8 mouse cellular contexts compared by ENCODE assay signal in the genomic region with DNA sequence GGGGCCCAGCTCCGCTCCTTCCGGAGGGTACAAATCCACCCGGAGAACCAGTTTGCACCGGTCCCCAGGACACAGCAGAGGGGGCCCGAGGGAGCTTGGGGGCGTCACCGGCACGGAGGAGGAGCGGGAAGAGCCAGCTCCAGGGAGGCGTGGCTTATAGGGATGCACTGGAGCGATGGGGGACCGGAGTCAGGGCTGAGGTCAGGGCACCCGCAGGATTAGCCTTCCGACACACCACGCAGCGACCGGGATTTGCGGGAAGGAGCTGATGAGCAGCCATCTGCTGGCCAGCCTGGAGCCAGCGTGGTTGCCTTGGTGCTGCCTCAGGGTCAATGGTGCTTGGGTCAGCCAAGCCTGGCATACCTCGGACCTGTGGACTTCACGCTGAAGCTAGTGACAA. TPM values are rescaled to one million over a fixed set of nuclear protein-coding genes. Genes with fewer than 3 reads are reported as not detected.
DNase-seq lines count a peak whose midpoint lies in the region; ATAC-seq and TF ChIP-seq lines count a peak whose summit lies in the region.

No protein-coding gene starts in this region.

- no peak for TF ChIP-seq POLR2A in embryonic fibroblast, embryonic 13.5 days (IDR thresholded peaks at IDR 0.05; ENCODE audit: low read depth, low read length)

- ATAC-seq in intestine, postnatal 0 days, result peak; percentile 66
- ATAC-seq in megakaryocyte-erythroid progenitor cell, adult 5-6 weeks (replicated peaks; ENCODE audit: low FRiP score, low TSS enrichment, poor library complexity, severe bottlenecking), result peak; percentile 51

- peak; percentile 86 for DNase-seq in heart, embryonic 10.5 days (ENCODE audit: low spot score)
- no peak for DNase-seq in heart, postnatal 14 days
- DNase-seq in adrenal gland, postnatal 25 days, result peak; percentile 43
- no peak for DNase-seq in spleen, adult 12 weeks (ENCODE audit: low spot score)
- DNase-seq in c-Kit-positive CD71-positive TER-119-positive erythroid progenitor cells, embryonic 14.5 days (ENCODE audit: low spot score), result no peak

- peaks cover 4% of the 10 kb centered on the region; the same call in 1 of the 2 replicates for H3K27me3 ChIP-seq in heart, embryonic 10.5 days (ENCODE audit: insufficient read depth, poor library complexity, severe bottlenecking)
- no peaks in the 10 kb centered on the region for H3K27me3 ChIP-seq in intestine, postnatal 0 days (replicated peaks; ENCODE audit: control insufficient read depth, insufficient read depth, low read length)

- H3K9ac ChIP-seq in intestine, postnatal 0 days (ENCODE audit: low read depth, low read length), result peak overlapping the region; percentile 40

- peak overlapping the region; percentile 54 for H3K4me3 ChIP-seq in heart, embryonic 10.5 days
- 0 out of 2 replicates have a peak overlapping the region, but pooled peaks have one; percentile 4 for H3K4me3 ChIP-seq in embryonic fibroblast, embryonic 13.5 days (ENCODE audit: insufficient read depth, low read length)
- H3K4me3 ChIP-seq in intestine, postnatal 0 days (ENCODE audit: low read depth, low read length), result peak overlapping the region; percentile 31

- H3K4me2 ChIP-seq in intestine, postnatal 0 days (replicated peaks; ENCODE audit: low read depth), result peak overlapping the region; percentile 80

- peaks cover 24% of the 10 kb centered on the region for H3K4me1 ChIP-seq in heart, embryonic 10.5 days
- H3K4me1 ChIP-seq in embryonic fibroblast, embryonic 13.5 days (ENCODE audit: control insufficient read depth, insufficient read depth, low read length), result no peaks in the 10 kb centered on the region
- H3K4me1 ChIP-seq in intestine, postnatal 0 days (replicated peaks; ENCODE audit: control insufficient read depth, insufficient read depth, low read length), result peaks cover 7% of the 10 kb centered on the region; the same call in 1 of the 2 replicates

- peak overlapping the region; percentile 43 for H3K27ac ChIP-seq in heart, embryonic 10.5 days
- H3K27ac ChIP-seq in embryonic fibroblast, embryonic 13.5 days (ENCODE audit: insufficient read depth, low read length), result no peak overlapping the region
- peak overlapping the region; percentile 30; the same call in 1 of the 2 replicates for H3K27ac ChIP-seq in intestine, postnatal 0 days (ENCODE audit: low read depth, low read length)

- TF ChIP-seq CTCF in embryonic fibroblast, embryonic 13.5 days (IDR thresholded peaks at IDR 0.05; ENCODE audit: borderline replicate concordance, insufficient read depth, low read length), result no peak
- peak; percentile 34; the same call in 1 of the 2 replicates for TF ChIP-seq CTCF in intestine, postnatal 0 days (IDR thresholded peaks at IDR 0.05; ENCODE audit: low read depth)

- H3K9me3 ChIP-seq in heart, embryonic 10.5 days, result 0 out of 2 replicates have a peak, but pooled peaks cover 4% of the 10 kb centered on the region
- no peaks in the 10 kb centered on the region for H3K9me3 ChIP-seq in intestine, postnatal 0 days (ENCODE audit: control insufficient read depth)

- 2% methylated on average over 21 of the region's 21 CpGs for WGBS in heart, embryonic 10.5 days
- WGBS in intestine, postnatal 0 days, result 4% methylated on average over 21 of the region's 21 CpGs

- intact Hi-C loops in heart, postnatal 14 days (cut with DNase I), result no loop called here

- no peaks in the 10 kb centered on the region for H3K36me3 ChIP-seq in heart, embryonic 10.5 days
- H3K36me3 ChIP-seq in intestine, postnatal 0 days (ENCODE audit: control insufficient read depth, insufficient read depth), result no peaks in the 10 kb centered on the region

RNA-seq across cellular contexts. Expression of gene H3f3a, which starts 19.6 kb away (rescaled TPM):
- 1,530 and 1,842 TPM in 2 replicates for polyA plus RNA-seq in heart, embryonic 10.5 days (2016; fragmentation: Nextera tagmentation; extraction: Ambion mirVana)
- total RNA-seq in heart, postnatal 14 days (2021), result 100 to 1,000 TPM; 659 to 710 TPM
- total RNA-seq in adrenal gland, postnatal 25 days (2021), result 739 and 836 TPM in 2 replicates
- polyA plus RNA-seq in embryonic fibroblast, embryonic 13.5 days (2011; ENCODE audit: insufficient read length, low read depth, missing spikeins), result 542 and 820 TPM in 2 replicates
- polyA plus RNA-seq in intestine, postnatal 0 days (2015; fragmentation: Nextera tagmentation; extraction: Ambion mirVana), result 1,056 and 1,104 TPM in 2 replicates
- 737 and 1,041 TPM in 2 replicates for total RNA-seq in megakaryocyte-erythroid progenitor cell, adult 5-6 weeks (2014; fragmentation: Nextera tagmentation)
- total RNA-seq in megakaryocyte-erythroid progenitor cell, adult 5-6 weeks (2017), result 1,518 and 1,745 TPM in 2 replicates

RNA-seq across cellular contexts. Expression of gene Sde2, which starts 56.8 kb away (rescaled TPM):
- polyA plus RNA-seq in heart, embryonic 10.5 days (2016; fragmentation: Nextera tagmentation; extraction: Ambion mirVana), result 32.3 and 39.8 TPM in 2 replicates
- total RNA-seq in heart, postnatal 14 days (2021), result 10 to 100 TPM; 12.4 to 14.9 TPM
- 21.7 and 26.0 TPM in 2 replicates for total RNA-seq in adrenal gland, postnatal 25 days (2021)
- polyA plus RNA-seq in embryonic fibroblast, embryonic 13.5 days (2011; ENCODE audit: insufficient read length, low read depth, missing spikeins), result 25.9 and 28.0 TPM in 2 replicates
- 13.3 and 16.7 TPM in 2 replicates for polyA plus RNA-seq in intestine, postnatal 0 days (2015; fragmentation: Nextera tagmentation; extraction: Ambion mirVana)
- total RNA-seq in megakaryocyte-erythroid progenitor cell, adult 5-6 weeks (2014; fragmentation: Nextera tagmentation), result 22.0 and 23.2 TPM in 2 replicates
- total RNA-seq in megakaryocyte-erythroid progenitor cell, adult 5-6 weeks (2017), result 37.6 and 45.7 TPM in 2 replicates

Comparison
In these comparisons a context has a peak if more than half of its experiments do, and no peak if none do; other contexts are left out.
1. DNase-seq: peak in heart, embryonic 10.5 days (single experiment) and adrenal gland, postnatal 25 days (single experiment); none in heart, postnatal 14 days (0 of 2), spleen, adult 12 weeks (single experiment) and c-Kit-positive CD71-positive TER-119-positive erythroid progenitor cells, embryonic 14.5 days (single experiment).
2. H3K4me3 ChIP-seq: peak in every context shown above with its lines; median percentile 54 in heart, embryonic 10.5 days; 31 in intestine, postnatal 0 days; 4 in embryonic fibroblast, embryonic 13.5 days.